Mouse (Mus musculus) myocyte (in vitro differentiated cells): ENCODE measurements around the gene Pkp2. TPM values are rescaled to one million over a fixed set of nuclear protein-coding genes. Genes with fewer than 3 reads are reported as not detected.
"Not testable (repeated sequence)": the region's sequence is repeated elsewhere in the genome, so short reads cannot be mapped to it uniquely, and the experiment has no call there.

ENCODE experiments used
- H3K27me3 ChIP-seq: one replicate; pipeline ENCODE4 v1.6.1; 2011; ENCODE audit not compliant: control insufficient read depth, insufficient read depth, insufficient read length
- H3K36me3 ChIP-seq: one replicate; pipeline ENCODE4 v1.6.1; 2011; ENCODE audit not compliant: control insufficient read depth, insufficient read depth
- H3K4me2 ChIP-seq: one replicate; pipeline ENCODE4 v1.6.1; 2011; ENCODE audit warnings: low read depth, control low read depth
- H3K4me3 ChIP-seq: one replicate; pipeline ENCODE4 v1.5.1; 2011; ENCODE audit warnings: mild to moderate bottlenecking, control low read depth, moderate library complexity
- H3K79me2 ChIP-seq: one replicate; pipeline ENCODE4 v1.6.1; 2011; ENCODE audit not compliant: control insufficient read depth, insufficient read depth
- H3ac ChIP-seq: one replicate; pipeline ENCODE4 v1.6.1; 2011; ENCODE audit not compliant: control insufficient read depth, insufficient read length
- CEBPB ChIP-seq: IDR thresholded peaks from 2 replicates; pipeline ENCODE4 v1.6.1; 2011; ENCODE audit warnings: mild to moderate bottlenecking, moderate library complexity; ENCODE audit not compliant: poor library complexity, insufficient read depth, severe bottlenecking
- E2F4 ChIP-seq: IDR thresholded peaks from one replicate; pipeline ENCODE4 v1.6.1; 2011; ENCODE audit warnings: mild to moderate bottlenecking, control low read depth, moderate library complexity; ENCODE audit not compliant: insufficient read depth
- MAX ChIP-seq: IDR thresholded peaks from one replicate; pipeline ENCODE4 v1.6.1; 2011; ENCODE audit warnings: low read depth, mild to moderate bottlenecking, control low read depth
- MYOD1 ChIP-seq, 3 experiments: IDR thresholded peaks; one replicate each; pipeline ENCODE4 v1.6.1; 2011; ENCODE audit warnings: control low read depth in 2 of 3, low read depth in 2 of 3, mild to moderate bottlenecking in 2 of 3, moderate library complexity in 1 of 3; ENCODE audit not compliant: insufficient read length in 2 of 3, control insufficient read depth in 1 of 3
- MYOG ChIP-seq, 3 experiments: IDR thresholded peaks; one replicate each; pipeline ENCODE4 v1.6.1; 2011; ENCODE audit warnings: control low read depth in 2 of 3, low read depth in 2 of 3, mild to moderate bottlenecking in 2 of 3; ENCODE audit not compliant: insufficient read length in 2 of 3, control insufficient read depth in 1 of 3, insufficient read depth in 1 of 3
- POLR2A ChIP-seq: IDR thresholded peaks from one replicate; pipeline ENCODE4 v1.6.1; 2011; ENCODE audit warnings: low read depth, mild to moderate bottlenecking, control low read depth, moderate library complexity; ENCODE audit not compliant: insufficient read length
- POLR2AphosphoS2 ChIP-seq: IDR thresholded peaks from one replicate; pipeline ENCODE4 v1.6.1; 2011; ENCODE audit warnings: low read depth, control low read depth; ENCODE audit not compliant: insufficient read length
- REST ChIP-seq: IDR thresholded peaks from one replicate; pipeline ENCODE4 v1.6.1; 2011; ENCODE audit warnings: mild to moderate bottlenecking, control low read depth, moderate library complexity; ENCODE audit not compliant: insufficient read depth, insufficient read length
- SRF ChIP-seq: IDR thresholded peaks from one replicate; pipeline ENCODE4 v1.6.1; 2011; ENCODE audit warnings: low read depth; ENCODE audit not compliant: control insufficient read depth, insufficient read length
- TCF12 ChIP-seq: IDR thresholded peaks from one replicate; pipeline ENCODE4 v1.6.1; 2011; ENCODE audit warnings: mild to moderate bottlenecking, control low read depth; ENCODE audit not compliant: poor library complexity, insufficient read depth, severe bottlenecking
- TCF3 ChIP-seq: IDR thresholded peaks from one replicate; pipeline ENCODE4 v1.6.1; 2011; ENCODE audit warnings: low read depth, control low read depth; ENCODE audit not compliant: insufficient read length
- USF1 ChIP-seq: IDR thresholded peaks from one replicate; pipeline ENCODE4 v1.6.1; 2011; ENCODE audit warnings: low read depth, mild to moderate bottlenecking, control low read depth, moderate library complexity
- polyA plus RNA-seq: library from polyadenylated mRNA; unstranded; fragments of >200 nt; fragmentation: generic; extraction: Trizol; gene quantifications from one replicate; pipeline ENCODE4 v1.2.1, GENCODE M21; 2012; ENCODE audit warnings: missing spikeins

Pkp2 gene
- 9.1 TPM for polyA plus RNA-seq

DNA sequence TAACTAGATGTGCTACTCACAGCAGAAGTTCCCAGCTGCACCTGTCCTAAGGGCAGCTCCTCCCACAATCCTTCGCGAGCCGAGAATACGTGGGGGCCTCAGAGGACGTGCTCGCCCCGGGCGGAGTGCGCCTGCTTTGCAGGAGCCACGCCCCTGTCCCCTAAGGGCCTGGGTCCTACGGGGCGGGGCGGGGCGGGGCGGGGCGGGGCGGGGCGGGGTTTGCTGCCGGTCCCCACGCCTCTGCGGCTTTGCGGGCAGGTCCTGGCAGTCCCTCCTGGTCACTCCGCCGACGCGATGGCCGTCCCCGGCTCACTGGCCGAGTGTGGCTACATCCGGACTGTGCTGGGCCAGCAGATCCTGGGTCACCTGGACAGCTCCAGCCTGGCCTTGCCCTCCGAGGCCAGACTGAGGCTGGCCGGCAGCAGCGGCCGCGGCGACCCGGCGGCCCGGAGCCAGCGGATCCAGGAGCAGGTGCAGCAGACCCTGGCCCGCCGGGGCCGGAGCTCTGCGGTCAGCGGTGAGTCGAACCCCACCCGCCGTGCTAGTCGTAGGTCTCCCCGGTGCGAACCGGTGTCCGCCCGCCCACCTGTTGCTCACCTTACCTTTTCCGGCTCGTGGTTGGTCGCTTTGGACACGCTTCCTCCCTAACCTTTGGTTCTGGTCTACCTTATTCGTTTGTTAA lies at the start of gene Pkp2:
Pkp2 (plus strand) TSS at position 240 of the 682 bp plus-strand sequence.
- Histone ChIP-seq H3K4me2 (peak within 1 kb of the TSS; percentile 97), H3K4me3 (peak within 1 kb of the TSS; percentile 32), H3K27me3 (no peaks in the 10 kb centered on the region), H3ac (peak within 1 kb of the TSS; percentile 13), H3K79me2 (peaks cover 5% of the 10 kb centered on the region), H3K36me3 (no peaks in the 10 kb centered on the region)
- TF ChIP-seq POLR2A (peak; percentile 94), REST (peak; percentile 47), MYOG (IDR thresholded peaks at IDR 0.05; ENCODE audit: control insufficient read depth in 1 of 3, insufficient read depth in 1 of 3, insufficient read length in 2 of 3, low read depth in 2 of 3) (peak in 2 of 3 experiments; percentile 52 to 61), MAX (no peak), MYOD1 (IDR thresholded peaks at IDR 0.05; ENCODE audit: control insufficient read depth in 1 of 3, insufficient read length in 2 of 3, low read depth in 2 of 3) (peak in 2 of 3 experiments; percentile 63 to 72), POLR2AphosphoS2 (peak; percentile 82), E2F4 (no peak), CEBPB (no peak)

DNA sequence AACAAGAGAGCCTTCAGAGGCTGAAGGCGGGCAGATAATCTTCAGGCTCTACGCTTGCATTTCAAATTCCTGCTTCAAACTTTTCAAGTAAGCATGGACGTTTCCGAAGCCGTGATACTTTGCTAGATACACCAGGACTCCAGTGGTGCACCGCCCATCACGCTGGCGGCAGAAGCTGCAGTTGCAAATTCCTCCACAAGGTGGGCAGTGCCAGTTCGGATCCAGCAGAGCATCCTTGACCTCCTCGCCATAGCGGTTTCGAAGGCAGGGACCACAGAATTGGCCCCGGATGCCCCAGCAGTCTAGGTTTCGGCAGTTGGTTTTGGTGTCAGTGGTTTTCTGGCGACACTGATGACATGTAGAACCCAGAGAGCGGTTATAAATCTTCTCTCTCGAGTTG lies 15.7 kb upstream of the Pkp2 start:
- Histone ChIP-seq H3K4me2 (no peak overlapping the region), H3K36me3 (no peaks in the 10 kb centered on the region), H3K4me3 (no peak overlapping the region), H3K27me3 (no peaks in the 10 kb centered on the region), H3K79me2 (no peaks in the 10 kb centered on the region), H3ac (no peak overlapping the region)
- no peak for TF ChIP-seq MYOG (IDR thresholded peaks at IDR 0.05; ENCODE audit: control insufficient read depth in 1 of 3, insufficient read depth in 1 of 3, insufficient read length in 2 of 3, low read depth in 2 of 3)
- no peak for TF ChIP-seq SRF
- no peak for TF ChIP-seq REST
- TF ChIP-seq POLR2AphosphoS2, result no peak
- TF ChIP-seq MAX, result no peak
- no peak for TF ChIP-seq CEBPB
- no peak for TF ChIP-seq E2F4
- no peak for TF ChIP-seq MYOD1 (IDR thresholded peaks at IDR 0.05; ENCODE audit: control insufficient read depth in 1 of 3, insufficient read length in 2 of 3, low read depth in 2 of 3)
- no peak for TF ChIP-seq TCF12
- TF ChIP-seq TCF3, result no peak
- no peak for TF ChIP-seq POLR2A
- no peak for TF ChIP-seq USF1

DNA sequence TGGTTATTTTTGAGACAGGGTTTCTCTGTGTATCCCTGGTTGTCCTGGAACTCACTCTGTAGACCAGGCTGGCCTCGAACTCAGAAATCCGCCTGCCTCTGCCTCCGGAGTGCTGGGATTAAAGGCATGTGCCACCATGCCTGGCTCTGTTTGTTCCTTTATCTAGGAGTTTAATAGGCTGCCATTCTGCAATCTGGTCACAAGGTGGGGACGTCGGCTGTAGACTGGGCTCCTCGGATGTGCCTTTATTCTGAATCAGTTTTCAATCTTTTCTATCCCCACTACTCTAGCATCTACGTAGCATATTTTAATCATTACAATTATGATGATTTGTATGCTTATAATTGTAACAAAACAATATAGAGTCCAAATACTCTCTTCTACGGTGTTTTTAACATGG lies 11.1 kb upstream of the Pkp2 start:
- H3K27me3 ChIP-seq, H3K36me3 ChIP-seq, H3K4me2 ChIP-seq, H3K79me2 ChIP-seq, H3K4me3 ChIP-seq, H3ac ChIP-seq: not testable (repeated sequence)

DNA sequence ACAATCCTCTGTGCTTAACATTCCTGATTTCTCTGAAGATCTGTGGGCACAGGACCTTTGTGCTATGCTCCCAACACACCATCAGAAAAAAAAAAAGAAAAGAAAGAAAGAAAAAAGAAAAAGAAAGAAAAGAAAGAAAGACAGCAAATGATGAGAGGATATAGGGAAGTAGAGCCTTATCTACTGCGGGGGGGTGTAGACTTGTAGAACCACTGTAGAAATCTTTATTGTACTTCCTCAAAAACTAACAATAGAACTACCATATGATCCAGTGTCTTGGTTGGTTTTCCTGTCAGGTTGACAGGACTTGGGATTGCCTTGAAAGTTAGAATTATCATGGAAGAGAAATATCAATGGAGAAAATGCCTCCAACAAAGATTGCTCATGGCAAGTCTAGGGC lies 8.5 kb upstream of the Pkp2 start:
- Histone ChIP-seq H3K36me3 (no peaks in the 10 kb centered on the region), H3ac (no peak overlapping the region), H3K4me2 (no peak overlapping the region), H3K27me3 (no peaks in the 10 kb centered on the region), H3K4me3 (no peak overlapping the region), H3K79me2 (no peaks in the 10 kb centered on the region)
- no peak for TF ChIP-seq USF1
- no peak for TF ChIP-seq POLR2A
- no peak for TF ChIP-seq SRF
- TF ChIP-seq TCF3, result no peak
- no peak for TF ChIP-seq MYOD1 (IDR thresholded peaks at IDR 0.05; ENCODE audit: control insufficient read depth in 1 of 3, insufficient read length in 2 of 3, low read depth in 2 of 3)
- TF ChIP-seq REST, result no peak

DNA sequence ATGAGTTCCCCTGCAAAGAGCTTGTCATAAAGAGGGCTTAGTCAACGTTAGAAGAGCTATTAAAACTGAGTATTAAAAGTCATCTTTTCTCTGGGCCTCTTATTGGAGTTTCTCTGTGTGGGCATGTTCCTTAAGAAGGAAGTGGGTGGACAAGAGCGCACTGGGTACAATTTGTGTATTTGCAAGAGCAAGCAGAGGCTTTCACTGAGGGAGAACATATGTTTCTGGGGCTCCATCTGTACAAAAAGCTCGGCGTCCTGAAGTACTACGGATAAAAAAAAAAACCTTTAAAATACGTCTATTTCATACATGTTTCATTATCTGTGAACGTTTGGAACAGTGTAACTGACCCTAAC lies 417 bp upstream of the Pkp2 start:
- Histone ChIP-seq H3K4me2 (peak overlapping the region; percentile 75), H3K36me3 (no peaks in the 10 kb centered on the region), H3ac (peak overlapping the region; percentile 13), H3K4me3 (peak overlapping the region; percentile 32), H3K79me2 (peaks cover 2% of the 10 kb centered on the region), H3K27me3 (no peaks in the 10 kb centered on the region)
- TF ChIP-seq MYOD1 (IDR thresholded peaks at IDR 0.05; ENCODE audit: control insufficient read depth in 1 of 3, insufficient read length in 2 of 3, low read depth in 2 of 3) (no peak), POLR2AphosphoS2 (no peak), TCF3 (no peak)
